Mouse (Mus musculus): ENCODE results near the gene Slc22a4. TPM values are rescaled to one million over a fixed set of nuclear protein-coding genes. Genes with fewer than 3 reads are reported as not detected.

Slc22a4 gene
- total and polyA plus RNA-seq, 3 experiments: 3.5 to 5.8 TPM; not detected in 1

DNA sequence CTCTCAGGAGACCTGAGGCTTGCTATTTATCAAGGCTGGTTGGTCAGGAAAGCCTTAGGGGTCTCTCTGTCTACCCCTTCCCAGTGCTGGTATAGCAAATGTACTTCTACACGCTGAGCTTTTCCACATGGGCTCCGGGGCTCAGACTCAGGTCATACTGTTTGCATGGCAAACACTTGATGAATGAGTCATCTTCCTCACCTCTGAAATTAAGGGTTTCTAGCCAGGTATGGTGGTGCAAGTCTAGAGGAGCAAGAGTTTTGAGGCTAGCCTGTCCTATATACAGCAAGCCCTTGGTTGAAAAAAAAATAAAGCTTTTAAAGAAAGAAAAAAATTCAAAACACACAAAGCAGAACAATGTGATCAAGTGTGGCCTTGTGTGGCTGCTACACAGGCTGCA lies 16.6 kb downstream of the Slc22a4 start:
- no peak overlapping the region for H3K9ac ChIP-seq (ENCODE audit: control insufficient read depth, low read depth, low read length, poor library complexity, severe bottlenecking)
- H3K27me3 ChIP-seq (ENCODE audit: control insufficient read depth in 1 of 2, insufficient read depth in 2 of 2, low read length in 2 of 2): no peaks in the 10 kb centered on the region
- H3K4me1 ChIP-seq (ENCODE audit: control insufficient read depth in 1 of 2, insufficient read depth in 2 of 2, low read length in 2 of 2): no peaks in the 10 kb centered on the region

GRCm38 (mm10) chr11:54008416-54008920 lies 19.4 kb downstream of the Slc22a4 start:
- H3K9me3 ChIP-seq (replicated peaks; ENCODE audit: insufficient read depth, low read length): no peaks in the 10 kb centered on the region
- peaks cover 6 to 13% of the 10 kb centered on the region in 2 experiments for H3K4me1 ChIP-seq (ENCODE audit: control insufficient read depth in 1 of 2, insufficient read depth in 2 of 2, low read length in 2 of 2)
- H3K36me3 ChIP-seq (ENCODE audit: control insufficient read depth in 1 of 2, insufficient read depth in 2 of 2, low read length in 2 of 2): no peaks in the 10 kb centered on the region; a peak in 1 of 4 replicates
- no peak overlapping the region for H3K27ac ChIP-seq (ENCODE audit: control insufficient read depth, low read depth, low read length)
- no peaks in the 10 kb centered on the region for H3K79me2 ChIP-seq (ENCODE audit: control insufficient read depth, insufficient read depth, low read length, poor library complexity)
- no peak for DNase-seq (ENCODE audit: low read depth, low spot score)
- H3K4me3 ChIP-seq (ENCODE audit: control insufficient read depth in 1 of 2, insufficient read depth in 1 of 2, low read depth in 2 of 2, low read length in 2 of 2): no peak overlapping the region
- TF ChIP-seq MAFK (IDR thresholded peaks at IDR 0.05; ENCODE audit: borderline replicate concordance, low read depth, low read length) (no peak), USF2 (IDR thresholded peaks at IDR 0.05; ENCODE audit: borderline replicate concordance in 1 of 2, insufficient read depth in 1 of 2, low read depth in 1 of 2, low read length in 2 of 2) (no peak), GABPA (IDR thresholded peaks at IDR 0.05; ENCODE audit: low read depth, low read length) (no peak), TBP (IDR thresholded peaks at IDR 0.05; ENCODE audit: low read depth, low read length) (no peak), BHLHE40 (IDR thresholded peaks at IDR 0.05; ENCODE audit: borderline replicate concordance, low read depth, low read length) (no peak), ZNF384 (IDR thresholded peaks at IDR 0.05; ENCODE audit: low read depth, low read length) (no peak), ETS1 (IDR thresholded peaks at IDR 0.05; ENCODE audit: low read depth, low read length) (no peak), HCFC1 (IDR thresholded peaks at IDR 0.05; ENCODE audit: low read depth, low read length) (no peak), MAZ (IDR thresholded peaks at IDR 0.05; ENCODE audit: low read depth, low read length) (no peak), KAT2A (conservative IDR thresholded peaks at IDR 0.05; ENCODE audit: low read depth, low read length) (no peak), NELFE (IDR thresholded peaks at IDR 0.05; ENCODE audit: low read depth, low read length) (no peak)
- H3K9ac ChIP-seq (ENCODE audit: control insufficient read depth, low read depth, low read length, poor library complexity, severe bottlenecking): no peak overlapping the region
- H3K27me3 ChIP-seq (ENCODE audit: control insufficient read depth in 1 of 2, insufficient read depth in 2 of 2, low read length in 2 of 2): no peaks in the 10 kb centered on the region

More for the DNA sequence above, 16.6 kb downstream of the Slc22a4 start:
- Histone ChIP-seq H3K79me2 (ENCODE audit: control insufficient read depth, insufficient read depth, low read length, poor library complexity) (no peaks in the 10 kb centered on the region), H3K27ac (ENCODE audit: control insufficient read depth, low read depth, low read length) (no peak overlapping the region), H3K4me3 (ENCODE audit: control insufficient read depth in 1 of 2, insufficient read depth in 1 of 2, low read depth in 2 of 2, low read length in 2 of 2) (no peak overlapping the region), H3K9me3 (replicated peaks; ENCODE audit: insufficient read depth, low read length) (no peaks in the 10 kb centered on the region), H3K36me3 (ENCODE audit: control insufficient read depth in 1 of 2, insufficient read depth in 2 of 2, low read length in 2 of 2) (no peaks in the 10 kb centered on the region)
- no peak for TF ChIP-seq NELFE (IDR thresholded peaks at IDR 0.05; ENCODE audit: low read depth, low read length)
- no peak for TF ChIP-seq ZC3H11A (IDR thresholded peaks at IDR 0.05; ENCODE audit: low read depth, low read length)
- TF ChIP-seq ETS1 (IDR thresholded peaks at IDR 0.05; ENCODE audit: low read depth, low read length): no peak
- no peak for TF ChIP-seq ZNF384 (IDR thresholded peaks at IDR 0.05; ENCODE audit: low read depth, low read length)
- TF ChIP-seq MAX (IDR thresholded peaks at IDR 0.05; ENCODE audit: low read length): no peak
- TF ChIP-seq CHD2 (IDR thresholded peaks at IDR 0.05; ENCODE audit: low read length): no peak
- no peak for TF ChIP-seq TAL1 (IDR thresholded peaks at IDR 0.05; ENCODE audit: low read length)
- TF ChIP-seq GATA1 (IDR thresholded peaks at IDR 0.05; ENCODE audit: low read depth, low read length): no peak
- no peak for TF ChIP-seq MAFK (IDR thresholded peaks at IDR 0.05; ENCODE audit: borderline replicate concordance, low read depth, low read length)
- no peak for TF ChIP-seq MXI1 (IDR thresholded peaks at IDR 0.05; ENCODE audit: low read depth, low read length)
- no peak for TF ChIP-seq ZKSCAN1 (IDR thresholded peaks at IDR 0.05; ENCODE audit: low read depth, low read length)
- no peak for DNase-seq (ENCODE audit: low read depth, low spot score)
